Mouse (Mus musculus) CH12.LX (cell line): ENCODE results near the gene Ascc1.

Experiments
- CHD1 ChIP-seq: IDR thresholded peaks from 2 replicates; pipeline ENCODE4 v1.6.1; 2012; ENCODE audit warnings: low read depth, low read length, improper control_type of control experiment, inconsistent platforms
- CHD2 ChIP-seq: IDR thresholded peaks from 2 replicates; pipeline ENCODE4 v1.6.1; 2011; ENCODE audit warnings: low read length, improper control_type of control experiment
- CTCF ChIP-seq, 2 experiments: IDR thresholded peaks in 1 of 2; conservative IDR thresholded peaks in 1 of 2; 2 replicates each; pipeline ENCODE4 v1.5.1; 2011 to 2012; ENCODE audit warnings: low read depth in 2 of 2, low read length in 2 of 2, improper control_type of control experiment in 1 of 2, inconsistent platforms in 1 of 2, mild to moderate bottlenecking in 1 of 2, moderate library complexity in 1 of 2
- EP300 ChIP-seq: IDR thresholded peaks from 2 replicates; pipeline ENCODE4 v1.6.1; 2011; ENCODE audit warnings: low read length, improper control_type of control experiment
- ETS1 ChIP-seq: conservative IDR thresholded peaks from 2 replicates; pipeline ENCODE4 v1.6.1; 2012; ENCODE audit warnings: low read depth, mild to moderate bottlenecking, inconsistent platforms, low read length, improper control_type of control experiment, moderate library complexity
- GABPA ChIP-seq: IDR thresholded peaks from 2 replicates; pipeline ENCODE4 v1.6.1; 2012; ENCODE audit warnings: low read depth, low read length, improper control_type of control experiment, inconsistent platforms; ENCODE audit not compliant: insufficient replicate concordance
- KAT2A ChIP-seq: IDR thresholded peaks from 2 replicates; pipeline ENCODE4 v1.6.1; 2012; ENCODE audit warnings: low read length, improper control_type of control experiment, inconsistent platforms; ENCODE audit not compliant: insufficient replicate concordance
- MAX ChIP-seq: IDR thresholded peaks from 2 replicates; pipeline ENCODE4 v1.6.1; 2011; ENCODE audit warnings: low read length, improper control_type of control experiment
- MEF2A ChIP-seq: IDR thresholded peaks from 2 replicates; pipeline ENCODE4 v1.6.1; 2014; ENCODE audit warnings: low read depth, mild to moderate bottlenecking, inconsistent platforms, low read length, improper control_type of control experiment, borderline replicate concordance
- NELFE ChIP-seq: IDR thresholded peaks from 2 replicates; pipeline ENCODE4 v1.6.1; 2011; ENCODE audit warnings: low read depth, low read length, improper control_type of control experiment
- POLR2A ChIP-seq: IDR thresholded peaks from 2 replicates; pipeline ENCODE4 v1.6.1; 2011; ENCODE audit warnings: low read depth, mild to moderate bottlenecking, improper control_type of control experiment, low read length
- TBP ChIP-seq: conservative IDR thresholded peaks from 2 replicates; pipeline ENCODE4 v1.6.1; 2011; ENCODE audit warnings: low read depth, low read length, improper control_type of control experiment
- USF1 ChIP-seq: IDR thresholded peaks from 2 replicates; pipeline ENCODE4 v1.6.1; 2014; ENCODE audit warnings: low read depth, mild to moderate bottlenecking, inconsistent platforms, low read length, improper control_type of control experiment
- ZNF384 ChIP-seq: IDR thresholded peaks from 2 replicates; pipeline ENCODE4 v1.6.1; 2012; ENCODE audit warnings: low read depth, low read length, improper control_type of control experiment, inconsistent platforms

GRCm38 (mm10) chr10:60118464-60118863 is 115.9 kb downstream of the Ascc1 start:
- TF ChIP-seq CTCF (conservative IDR thresholded peaks at IDR 0.05 in 1 of 2, IDR thresholded peaks at IDR 0.05 in 1 of 2; ENCODE audit: low read depth in 2 of 2, low read length in 2 of 2), result no peak
- no peak for TF ChIP-seq KAT2A
- no peak for TF ChIP-seq TBP
- TF ChIP-seq EP300, result no peak
- no peak for TF ChIP-seq MAX
- no peak for TF ChIP-seq POLR2A
- no peak for TF ChIP-seq USF1
- no peak for TF ChIP-seq ZNF384
- TF ChIP-seq CHD1, result no peak
- no peak for TF ChIP-seq MEF2A
- no peak for TF ChIP-seq ETS1
- no peak for TF ChIP-seq CHD2
- TF ChIP-seq NELFE, result no peak
- TF ChIP-seq GABPA, result no peak
